Mouse (Mus musculus): ENCODE measurements at regions not wholly inside any gene's neighbourhood (a gene's known extent, or its start where the extent isn't known, plus 50 kb on each side); places are given as distances from the start of the nearest gene placed in this dataset.

DNA sequence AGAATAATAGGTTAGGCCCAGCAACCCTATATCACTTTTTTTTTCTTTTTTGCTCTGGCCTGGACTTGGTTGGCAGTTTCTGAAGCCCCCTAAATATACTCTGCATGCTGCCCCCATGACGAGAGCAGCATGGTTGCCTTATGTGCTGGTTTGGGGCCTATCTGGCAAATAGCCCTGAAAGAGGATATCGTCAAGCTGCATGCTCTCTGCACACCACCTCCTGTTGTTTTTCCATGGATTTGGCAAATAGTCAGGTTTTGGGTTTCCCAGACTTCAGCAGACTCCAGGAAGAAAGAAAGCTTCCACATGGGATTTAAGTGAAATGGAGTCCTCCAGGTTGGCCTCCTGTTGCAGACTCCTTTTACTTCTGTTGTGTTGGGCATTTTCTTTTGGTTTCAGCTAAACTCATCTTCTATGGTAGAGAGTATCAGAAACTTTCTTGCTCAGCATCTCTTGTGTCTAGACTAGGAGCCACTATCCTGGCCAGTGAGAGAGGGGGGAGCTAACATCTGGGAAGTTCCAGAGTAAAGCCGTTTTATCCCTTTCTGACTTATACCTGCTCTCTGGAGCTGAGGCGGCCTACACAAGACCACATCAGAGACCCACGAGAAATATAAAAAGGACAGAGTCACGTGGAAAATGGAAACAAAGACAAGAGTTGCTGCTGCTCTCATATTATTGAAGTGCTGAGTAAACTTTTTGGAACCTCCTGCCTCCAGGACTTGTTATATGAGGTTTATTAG lies 140.4 kb upstream of the Egfl6 start:
- no peak for DNase-seq (ENCODE audit: low spot score)

- DNase-seq (ENCODE audit: low spot score) = no peak
These were observed 132.6 kb upstream of the Egfl6 start for GRCm38 (mm10) chrX:166718075-166718474.

GRCm38 (mm10) chrX:166709306-166709705 lies 123.8 kb upstream of the Egfl6 start:
- DNase-seq (ENCODE audit: low spot score) = no peak

- DNase-seq (ENCODE audit: low spot score) = no peak
These were observed 122.6 kb upstream of the Egfl6 start for GRCm38 (mm10) chrX:166708106-166708505.

- DNase-seq (ENCODE audit: low spot score) = no peak
These were observed 121.5 kb upstream of the Egfl6 start for GRCm38 (mm10) chrX:166707029-166707428.

DNA sequence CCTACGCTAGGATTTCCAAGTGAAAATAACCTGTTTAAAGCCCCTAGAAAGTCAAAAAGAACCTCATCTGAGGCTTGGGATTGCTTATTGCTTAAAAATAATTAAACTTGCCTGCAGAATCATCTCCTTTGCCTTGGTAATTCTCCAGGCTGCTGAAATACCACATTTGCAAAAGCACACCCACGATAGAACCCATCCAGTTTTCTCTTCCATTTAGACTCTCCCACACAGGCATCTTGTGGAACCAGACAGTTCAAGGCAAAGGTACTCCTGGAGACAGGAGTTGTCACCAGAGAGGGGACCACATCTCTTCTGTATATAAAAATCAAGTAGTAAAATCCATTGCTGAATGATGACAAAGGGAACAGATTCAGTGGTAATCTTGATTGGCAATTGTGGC lies 118.8 kb upstream of the Egfl6 start:
- no peak for DNase-seq (ENCODE audit: low spot score)

DNA sequence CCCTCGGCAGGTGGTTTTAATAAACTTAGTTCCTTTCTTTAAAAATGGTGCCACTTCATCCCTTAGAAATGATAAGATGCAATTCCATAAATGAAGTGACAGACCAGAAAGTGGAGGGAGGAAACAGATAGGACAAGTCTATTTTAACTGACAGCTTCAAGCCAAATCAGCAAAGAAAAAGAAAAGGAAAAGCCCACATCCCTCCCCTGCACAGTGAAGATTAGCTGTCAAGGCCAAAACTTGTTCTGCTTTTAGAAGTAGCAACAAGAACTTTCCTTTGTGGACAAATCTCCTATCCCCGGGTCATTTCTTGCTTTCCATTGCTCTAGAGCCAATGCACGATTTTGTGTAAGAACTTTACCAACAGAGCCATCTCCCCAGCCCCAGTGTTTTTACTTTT lies 108.7 kb upstream of the Egfl6 start:
- DNase-seq (ENCODE audit: low spot score) = no peak

DNA sequence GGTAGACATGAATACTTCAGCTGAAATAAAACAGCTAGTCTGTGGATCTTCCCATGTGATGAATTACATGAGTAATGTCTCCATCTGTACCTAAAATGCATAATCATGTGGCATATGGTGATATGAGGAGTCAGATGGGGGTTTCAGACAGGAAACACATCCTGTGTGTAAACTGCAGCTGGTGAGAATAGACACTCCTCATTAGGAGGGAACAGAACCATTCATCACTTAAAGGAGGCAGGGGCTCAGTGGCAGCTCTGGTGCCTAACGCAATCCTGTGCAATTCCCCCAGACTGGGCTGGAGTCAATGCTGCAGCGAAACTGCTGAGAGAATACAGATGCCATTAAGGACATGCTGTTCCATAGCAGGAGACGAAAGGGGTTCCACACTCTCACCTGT lies 103.3 kb upstream of the Egfl6 start:
- DNase-seq (ENCODE audit: low spot score) = no peak

DNA sequence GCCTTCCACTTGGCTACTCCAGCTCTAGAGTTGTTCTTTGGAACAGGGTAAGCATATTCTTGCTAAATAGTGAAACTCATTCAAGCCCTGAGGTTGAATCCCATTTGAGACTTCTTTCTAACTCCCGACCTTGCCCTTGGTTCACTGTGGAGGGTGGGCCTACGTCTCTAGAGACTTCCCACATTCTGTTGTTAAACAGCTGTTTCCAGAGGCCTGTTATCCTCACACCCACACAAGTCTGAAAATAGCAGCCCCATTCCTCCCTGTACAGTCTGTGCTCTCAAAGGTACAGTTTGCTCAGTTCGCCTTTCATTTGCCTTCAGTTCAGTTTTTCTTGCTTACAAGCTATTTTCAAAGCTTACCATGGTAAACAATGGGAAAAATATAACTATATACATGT lies 87.9 kb upstream of the Egfl6 start:
- DNase-seq (ENCODE audit: low spot score) = no peak

DNA sequence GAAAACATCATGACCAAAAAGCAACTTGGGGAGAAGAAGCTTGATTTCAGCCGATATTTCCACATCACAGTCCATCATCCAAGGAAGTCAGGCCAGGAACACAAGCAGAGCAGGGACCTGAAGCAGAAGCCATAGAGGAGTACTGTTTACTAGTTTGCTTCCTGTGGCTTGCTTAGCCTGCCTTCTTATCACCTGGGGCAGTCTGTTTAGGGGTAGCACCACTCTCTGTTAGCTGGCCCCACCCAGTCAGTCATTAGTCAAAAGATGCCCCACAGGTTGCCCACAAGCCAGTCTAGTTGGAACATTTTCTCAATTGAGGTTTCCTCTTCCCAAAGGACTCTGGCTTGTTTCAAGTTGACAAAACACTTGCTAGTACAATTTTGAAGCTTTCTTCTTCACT lies 87.1 kb upstream of the Egfl6 start:
- no peak for DNase-seq (ENCODE audit: low spot score)

DNA sequence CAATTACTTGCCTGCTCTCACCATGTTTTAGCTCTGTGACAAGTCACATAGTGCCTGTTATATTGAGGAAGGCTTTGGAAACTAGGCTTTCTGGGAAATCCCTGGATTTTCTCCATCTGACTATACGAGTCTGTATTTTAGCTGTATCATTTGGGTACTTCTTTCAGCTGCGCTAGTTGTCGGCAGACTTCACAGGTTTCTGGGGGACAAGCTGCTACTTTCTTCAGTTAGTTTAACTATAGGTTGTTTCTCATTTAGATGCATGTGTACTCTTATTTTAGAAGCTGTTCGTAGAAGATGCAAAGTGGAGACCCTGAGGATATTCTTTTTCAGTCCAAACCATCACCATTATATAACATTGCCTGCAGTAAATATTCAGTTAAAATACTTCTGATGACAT lies 86.3 kb upstream of the Egfl6 start:
- DNase-seq (ENCODE audit: low spot score) = no peak

- DNase-seq (ENCODE audit: low spot score) = no peak
These were observed 80.8 kb upstream of the Egfl6 start for GRCm38 (mm10) chrX:166666304-166666703.

GRCm38 (mm10) chrX:166661808-166662207 lies 76.3 kb upstream of the Egfl6 start:
- DNase-seq (ENCODE audit: low spot score) = no peak

GRCm38 (mm10) chrX:166661043-166661718 lies 75.7 kb upstream of the Egfl6 start:
- DNase-seq (ENCODE audit: low spot score) = peak; percentile 37

DNA sequence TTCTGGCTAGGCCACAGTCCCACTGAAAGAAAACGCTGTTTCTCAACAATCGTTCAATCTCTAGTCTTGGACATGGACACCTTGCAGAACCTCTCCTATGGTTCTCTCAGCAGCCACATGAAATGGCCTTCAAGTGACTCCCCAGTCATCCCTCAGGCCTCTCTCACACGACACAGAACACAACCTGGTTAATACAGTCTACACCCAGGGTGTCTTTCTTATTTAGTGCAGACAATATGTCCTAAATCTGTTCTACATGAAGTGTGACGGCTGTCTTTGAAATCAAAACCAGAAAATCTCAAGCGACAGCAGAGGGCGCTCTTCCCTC lies 75.2 kb upstream of the Egfl6 start:
- DNase-seq (ENCODE audit: low spot score) = peak; percentile 81

DNA sequence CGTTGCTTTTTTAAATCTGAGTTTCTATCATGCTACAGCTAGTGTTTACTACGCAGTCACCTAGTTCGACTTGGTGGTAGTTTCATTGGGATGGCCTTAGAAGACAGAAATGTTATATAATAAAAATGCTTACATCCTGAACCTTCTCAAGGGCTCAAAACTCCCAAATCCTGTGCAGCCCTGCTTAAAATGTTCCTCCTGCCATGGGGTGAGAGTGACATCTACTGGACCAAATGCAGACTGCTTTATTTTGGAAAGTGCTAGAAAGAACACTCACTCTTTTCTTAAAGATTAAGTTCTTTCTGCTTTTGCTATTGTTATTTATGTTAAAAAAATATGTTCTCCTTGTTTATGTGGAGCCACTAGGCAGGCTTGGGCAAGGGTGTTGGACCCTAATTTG lies 66.9 kb upstream of the Egfl6 start:
- DNase-seq (ENCODE audit: low spot score) = peak; percentile 44

GRCm38 (mm10) chrX:166645713-166646112 lies 60.2 kb upstream of the Egfl6 start:
- no peak for DNase-seq (ENCODE audit: low spot score)

DNA sequence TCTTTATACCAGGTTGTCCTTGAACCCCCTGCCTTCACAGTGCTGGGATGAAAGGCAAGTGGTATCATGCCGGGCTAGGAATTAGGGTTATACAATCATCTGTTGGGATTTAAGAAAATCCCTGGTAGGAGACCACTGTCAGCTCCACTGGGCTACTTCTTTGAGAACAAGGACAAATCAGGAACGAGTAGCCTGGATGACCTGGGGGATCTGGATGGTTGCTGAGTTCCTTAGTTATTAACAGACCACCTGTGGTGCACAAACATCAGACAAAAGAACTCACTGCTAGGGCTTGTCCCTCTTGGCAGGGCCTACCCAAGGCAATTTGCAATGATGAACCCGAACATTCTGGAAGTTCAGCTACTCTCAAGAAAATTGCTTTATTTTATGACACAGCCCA lies 55.7 kb upstream of the Egfl6 start:
- no peak for DNase-seq (ENCODE audit: low spot score)

DNA sequence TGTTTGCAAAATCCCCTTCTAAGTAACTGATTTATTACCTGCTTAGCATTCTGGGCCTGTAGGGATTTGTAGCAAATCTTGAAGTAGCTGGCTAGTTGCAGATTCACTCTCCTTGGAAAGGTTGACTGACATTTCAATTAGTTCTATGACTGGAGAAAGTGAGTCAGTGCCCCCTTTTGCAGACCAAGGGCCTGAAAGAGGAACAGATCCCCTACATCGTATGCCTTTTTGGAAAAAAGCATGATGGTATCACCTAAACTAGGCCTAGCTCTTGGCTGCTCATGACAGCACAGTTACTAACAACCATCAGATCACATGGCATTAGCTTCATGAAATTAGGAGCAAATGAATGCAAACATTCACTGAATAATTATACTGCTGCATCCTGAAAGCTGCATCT lies 54.7 kb upstream of the Egfl6 start:
- DNase-seq (ENCODE audit: low spot score) = no peak

Data from testis, postnatal 10 days (tissue).